Mouse (Mus musculus): Measurements from ENCODE around the gene Marco. TPM values are rescaled to one million over a fixed set of nuclear protein-coding genes. Genes with fewer than 3 reads are reported as not detected.

The Marco gene
- not detected for polyA plus RNA-seq (2012; fragmentation: generic; extraction: Trizol)
- long read RNA-seq, experiment 1 = 0 reads
- long read RNA-seq, experiment 2 = 0 reads

- H3K36me3 ChIP-seq (ENCODE audit: control insufficient read depth, insufficient read depth) = no peaks in the 10 kb centered on the region
- no peak within 1 kb of the TSS for H3K4me3 ChIP-seq (ENCODE audit: insufficient read depth, poor library complexity, severe bottlenecking)
- TF ChIP-seq MYOD1 (IDR thresholded peaks at IDR 0.05; ENCODE audit: control insufficient read depth, insufficient read length, low read depth) (no peak), MYOG (IDR thresholded peaks at IDR 0.05; ENCODE audit: control insufficient read depth, extremely low read depth, insufficient read length) (no peak), USF1 (IDR thresholded peaks at IDR 0.05; ENCODE audit: low read depth) (no peak), CTCF (IDR thresholded peaks at IDR 0.05; ENCODE audit: control insufficient read depth, insufficient read depth, insufficient read length) (no peak), FOSL1 (IDR thresholded peaks at IDR 0.05; ENCODE audit: insufficient read depth, low read length, poor library complexity, severe bottlenecking) (no peak), CEBPB (IDR thresholded peaks at IDR 0.05; ENCODE audit: low read depth) (no peak), MAX (IDR thresholded peaks at IDR 0.05) (no peak)
- H3K79me3 ChIP-seq (ENCODE audit: low read depth) = no peaks in the 10 kb centered on the region
- H3K27me3 ChIP-seq (ENCODE audit: control insufficient read depth, insufficient read depth, insufficient read length) = peaks cover 21% of the 10 kb centered on the region
- H3K79me2 ChIP-seq (ENCODE audit: control insufficient read depth, insufficient read depth) = no peaks in the 10 kb centered on the region
- H3ac ChIP-seq (ENCODE audit: control insufficient read depth, insufficient read length, low read depth) = no peak within 1 kb of the TSS
Measured at GRCm38 (mm10) chr1:120504924-120505323, at the start of gene Marco. Gene Marco (minus strand): TSS chr1:120505024.

GRCm38 (mm10) chr1:120539506-120540029, 34.7 kb upstream of the Marco start:
- Histone ChIP-seq H3K27me3 (ENCODE audit: control insufficient read depth, insufficient read depth, insufficient read length) (peaks cover 10% of the 10 kb centered on the region), H3K4me3 (ENCODE audit: insufficient read depth, poor library complexity, severe bottlenecking) (no peak overlapping the region), H3K36me3 (ENCODE audit: control insufficient read depth, insufficient read depth) (no peaks in the 10 kb centered on the region), H3ac (ENCODE audit: control insufficient read depth, insufficient read length, low read depth) (no peak overlapping the region), H3K79me3 (ENCODE audit: low read depth) (no peaks in the 10 kb centered on the region), H3K79me2 (ENCODE audit: control insufficient read depth, insufficient read depth) (no peaks in the 10 kb centered on the region)
- TF ChIP-seq MAX (IDR thresholded peaks at IDR 0.05) (no peak), MYOD1 (IDR thresholded peaks at IDR 0.05; ENCODE audit: control insufficient read depth, insufficient read length, low read depth) (no peak), MYOG (IDR thresholded peaks at IDR 0.05; ENCODE audit: control insufficient read depth, extremely low read depth, insufficient read length) (no peak), CEBPB (IDR thresholded peaks at IDR 0.05; ENCODE audit: low read depth) (no peak), USF1 (IDR thresholded peaks at IDR 0.05; ENCODE audit: low read depth) (no peak), CTCF (IDR thresholded peaks at IDR 0.05; ENCODE audit: control insufficient read depth, insufficient read depth, insufficient read length) (no peak), FOSL1 (IDR thresholded peaks at IDR 0.05; ENCODE audit: insufficient read depth, low read length, poor library complexity, severe bottlenecking) (no peak)

GRCm38 (mm10) chr1:120536998-120537397, 32.2 kb upstream of the Marco start:
- Histone ChIP-seq H3K79me3 (ENCODE audit: low read depth) (no peaks in the 10 kb centered on the region), H3K79me2 (ENCODE audit: control insufficient read depth, insufficient read depth) (no peaks in the 10 kb centered on the region), H3K36me3 (ENCODE audit: control insufficient read depth, insufficient read depth) (no peaks in the 10 kb centered on the region), H3K27me3 (ENCODE audit: control insufficient read depth, insufficient read depth, insufficient read length) (peaks cover 25% of the 10 kb centered on the region), H3ac (ENCODE audit: control insufficient read depth, insufficient read length, low read depth) (no peak overlapping the region), H3K4me3 (ENCODE audit: insufficient read depth, poor library complexity, severe bottlenecking) (no peak overlapping the region)
- no peak for TF ChIP-seq MYOD1 (IDR thresholded peaks at IDR 0.05; ENCODE audit: control insufficient read depth, insufficient read length, low read depth)

- H3ac ChIP-seq (ENCODE audit: control insufficient read depth, insufficient read length, low read depth) = no peak overlapping the region
- TF ChIP-seq MYOD1 (IDR thresholded peaks at IDR 0.05; ENCODE audit: control insufficient read depth, insufficient read length, low read depth) (no peak), FOSL1 (IDR thresholded peaks at IDR 0.05; ENCODE audit: insufficient read depth, low read length, poor library complexity, severe bottlenecking) (no peak), CEBPB (IDR thresholded peaks at IDR 0.05; ENCODE audit: low read depth) (no peak), USF1 (IDR thresholded peaks at IDR 0.05; ENCODE audit: low read depth) (no peak), MAX (IDR thresholded peaks at IDR 0.05) (no peak), MYOG (IDR thresholded peaks at IDR 0.05; ENCODE audit: control insufficient read depth, extremely low read depth, insufficient read length) (no peak), CTCF (IDR thresholded peaks at IDR 0.05; ENCODE audit: control insufficient read depth, insufficient read depth, insufficient read length) (no peak)
- H3K36me3 ChIP-seq (ENCODE audit: control insufficient read depth, insufficient read depth) = no peaks in the 10 kb centered on the region
- no peaks in the 10 kb centered on the region for H3K79me2 ChIP-seq (ENCODE audit: control insufficient read depth, insufficient read depth)
- no peaks in the 10 kb centered on the region for H3K79me3 ChIP-seq (ENCODE audit: low read depth)
- no peak overlapping the region for H3K4me3 ChIP-seq (ENCODE audit: insufficient read depth, poor library complexity, severe bottlenecking)
- peaks cover 25% of the 10 kb centered on the region for H3K27me3 ChIP-seq (ENCODE audit: control insufficient read depth, insufficient read depth, insufficient read length)
Measured at GRCm38 (mm10) chr1:120535919-120536318, 31.1 kb upstream of the Marco start.

GRCm38 (mm10) chr1:120532321-120532916, 27.6 kb upstream of the Marco start:
- no peak for TF ChIP-seq CEBPB (IDR thresholded peaks at IDR 0.05; ENCODE audit: low read depth)
- no peak for TF ChIP-seq MYOD1 (IDR thresholded peaks at IDR 0.05; ENCODE audit: control insufficient read depth, insufficient read length, low read depth)
- TF ChIP-seq MAX (IDR thresholded peaks at IDR 0.05) = no peak
- no peak for TF ChIP-seq MYOG (IDR thresholded peaks at IDR 0.05; ENCODE audit: control insufficient read depth, extremely low read depth, insufficient read length)
- TF ChIP-seq USF1 (IDR thresholded peaks at IDR 0.05; ENCODE audit: low read depth) = no peak
- no peak for TF ChIP-seq CTCF (IDR thresholded peaks at IDR 0.05; ENCODE audit: control insufficient read depth, insufficient read depth, insufficient read length)
- TF ChIP-seq FOSL1 (IDR thresholded peaks at IDR 0.05; ENCODE audit: insufficient read depth, low read length, poor library complexity, severe bottlenecking) = no peak
- no peak overlapping the region for H3K4me3 ChIP-seq (ENCODE audit: insufficient read depth, poor library complexity, severe bottlenecking)
- no peaks in the 10 kb centered on the region for H3K79me3 ChIP-seq (ENCODE audit: low read depth)
- H3K36me3 ChIP-seq (ENCODE audit: control insufficient read depth, insufficient read depth) = no peaks in the 10 kb centered on the region
- H3K27me3 ChIP-seq (ENCODE audit: control insufficient read depth, insufficient read depth, insufficient read length) = peaks cover 17% of the 10 kb centered on the region
- H3K79me2 ChIP-seq (ENCODE audit: control insufficient read depth, insufficient read depth) = no peaks in the 10 kb centered on the region
- H3ac ChIP-seq (ENCODE audit: control insufficient read depth, insufficient read length, low read depth) = no peak overlapping the region

- Histone ChIP-seq H3K79me3 (ENCODE audit: low read depth) (no peaks in the 10 kb centered on the region), H3K36me3 (ENCODE audit: control insufficient read depth, insufficient read depth) (no peaks in the 10 kb centered on the region), H3K27me3 (ENCODE audit: control insufficient read depth, insufficient read depth, insufficient read length) (peaks cover 17% of the 10 kb centered on the region), H3K79me2 (ENCODE audit: control insufficient read depth, insufficient read depth) (no peaks in the 10 kb centered on the region), H3K4me3 (ENCODE audit: insufficient read depth, poor library complexity, severe bottlenecking) (no peak overlapping the region), H3ac (ENCODE audit: control insufficient read depth, insufficient read length, low read depth) (no peak overlapping the region)
- TF ChIP-seq CEBPB (IDR thresholded peaks at IDR 0.05; ENCODE audit: low read depth) (no peak), USF1 (IDR thresholded peaks at IDR 0.05; ENCODE audit: low read depth) (no peak), MYOG (IDR thresholded peaks at IDR 0.05; ENCODE audit: control insufficient read depth, extremely low read depth, insufficient read length) (no peak), MYOD1 (IDR thresholded peaks at IDR 0.05; ENCODE audit: control insufficient read depth, insufficient read length, low read depth) (no peak), CTCF (IDR thresholded peaks at IDR 0.05; ENCODE audit: control insufficient read depth, insufficient read depth, insufficient read length) (no peak), MAX (IDR thresholded peaks at IDR 0.05) (no peak), FOSL1 (IDR thresholded peaks at IDR 0.05; ENCODE audit: insufficient read depth, low read length, poor library complexity, severe bottlenecking) (no peak)
Measured at GRCm38 (mm10) chr1:120531770-120532169, 26.9 kb upstream of the Marco start.
